Mouse (Mus musculus) left cerebral cortex, adult 8-10 months (tissue): Measurements from ENCODE around the gene Ap1g2. TPM values are rescaled to one million over a fixed set of nuclear protein-coding genes. Genes with fewer than 3 reads are reported as not detected.
A peak's percentile ranks its signal among the peaks of the same experiment; 100 is the strongest.

Source experiments
- DNase-seq, 2 experiments: peaks; one replicate each; pipeline ENCODE4 v3.0.0; 2022; ENCODE audit warnings: low spot score in 2 of 2
- total RNA-seq, 4 experiments: library from RNA; stranded (reverse); gene quantifications; 2 replicates each; pipeline ENCODE4 v1.2.4; 2022

The Ap1g2 gene
- 10 to 100 TPM in 3 of 4 experiments, 1 to 10 TPM in 1; 9.1 to 12.7 (median 12.1) TPM for total RNA-seq

- DNase-seq = peak in 1 of 2 experiments; percentile 85
Observed at GRCm38 (mm10) chr14:55105836-55106809, at the start of gene Ap1g2. TSS of gene Ap1g2 (minus strand) at chr14:55106593.

DNA sequence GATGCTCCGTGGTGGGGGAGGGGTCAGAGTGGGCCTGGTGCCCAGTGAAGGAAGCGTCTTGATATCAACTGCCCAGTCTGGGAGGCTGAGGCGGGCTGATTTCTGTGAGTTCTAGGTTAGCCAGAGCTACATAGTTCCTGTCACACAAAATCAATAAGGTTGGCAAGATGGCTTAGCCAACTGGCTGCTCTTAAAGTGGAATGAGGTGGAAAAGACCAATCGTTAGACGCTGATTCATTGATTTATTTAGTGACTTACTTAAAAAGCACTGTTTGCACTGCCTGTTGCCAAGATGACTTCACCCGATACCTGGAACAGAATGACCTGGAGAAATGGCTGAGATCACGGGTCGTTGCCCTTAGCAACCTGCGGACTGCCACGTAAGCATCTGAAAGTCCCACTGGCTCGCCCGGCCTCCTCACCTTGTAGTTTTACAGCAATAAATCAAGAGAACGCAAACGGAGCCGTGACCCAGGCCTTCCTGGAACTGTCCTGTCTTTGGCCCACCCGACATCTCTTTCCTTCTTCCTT lies 46.6 kb upstream of the Ap1g2 start:
- no peak for DNase-seq

DNA sequence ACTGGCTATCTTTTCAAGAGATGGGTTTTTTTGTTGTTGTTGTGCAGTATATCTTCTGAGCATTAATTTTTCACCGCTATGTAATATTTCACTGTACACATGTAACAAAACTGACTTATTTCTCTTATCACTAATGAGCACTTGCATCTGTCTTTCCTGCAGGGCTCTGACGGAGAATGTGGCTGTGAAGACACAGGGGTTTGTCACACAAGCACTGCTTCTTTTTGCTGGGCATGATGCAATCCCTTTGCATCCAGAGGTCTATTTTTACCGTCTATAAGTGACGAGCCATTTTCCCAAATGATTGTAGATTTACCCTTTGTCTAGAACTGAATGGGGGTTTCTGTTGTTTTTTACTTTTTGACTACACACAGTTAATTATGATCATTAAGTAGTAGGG lies 45.8 kb upstream of the Ap1g2 start:
- DNase-seq = no peak

- no peak for DNase-seq
Observed at GRCm38 (mm10) chr14:55150985-55151384, 44.6 kb upstream of the Ap1g2 start.

- DNase-seq = no peak
Observed at GRCm38 (mm10) chr14:55149041-55149440, 42.6 kb upstream of the Ap1g2 start.

DNA sequence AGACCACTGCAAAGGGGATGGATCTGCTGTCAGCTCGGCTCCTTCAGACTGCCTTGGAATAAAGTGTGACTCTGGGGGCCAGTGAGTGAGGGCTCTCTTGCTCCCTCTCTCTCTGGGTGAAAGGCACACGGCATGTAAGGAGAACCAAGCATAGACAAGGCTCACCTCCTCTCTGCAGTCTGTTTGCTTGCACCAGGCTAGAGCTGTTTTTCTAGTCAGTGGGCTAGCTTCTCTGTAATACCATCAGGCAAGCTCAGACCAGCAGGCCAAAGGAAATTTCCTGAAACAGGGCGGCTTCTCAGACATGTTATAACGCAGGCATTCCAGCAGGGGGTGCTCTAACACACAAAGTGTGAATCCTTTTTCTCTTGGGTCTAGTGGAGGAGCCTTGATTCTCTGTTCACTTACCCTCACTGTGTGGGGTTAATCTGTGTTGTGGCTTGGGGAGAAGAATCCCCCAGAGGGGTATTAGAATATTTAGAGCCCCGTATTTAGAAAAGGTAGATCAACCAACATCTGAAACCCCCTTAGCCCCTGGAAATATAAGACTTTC lies 42.0 kb upstream of the Ap1g2 start:
- no peak for DNase-seq

- no peak for DNase-seq
Observed at GRCm38 (mm10) chr14:55146829-55147401, 40.5 kb upstream of the Ap1g2 start.

DNA sequence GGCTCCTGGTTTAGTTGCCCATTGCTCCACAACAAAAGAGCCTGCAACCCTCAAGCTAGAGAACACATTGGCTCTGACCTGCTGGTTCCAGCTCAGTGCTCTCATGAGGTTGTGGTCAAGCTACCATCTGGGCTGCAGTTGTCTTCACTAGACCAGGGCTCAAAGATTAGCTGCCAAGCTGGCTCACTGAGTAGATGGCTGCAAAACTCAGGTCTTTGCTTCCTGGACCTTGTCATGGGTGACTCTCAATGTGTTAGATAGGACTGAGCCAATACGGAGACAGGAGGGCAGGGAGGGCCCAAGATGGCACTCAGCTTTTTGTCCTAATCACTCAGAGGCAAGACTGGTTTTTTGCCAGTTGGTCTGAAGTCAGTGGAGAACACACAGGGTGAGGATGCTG lies 39.9 kb upstream of the Ap1g2 start:
- no peak for DNase-seq

DNA sequence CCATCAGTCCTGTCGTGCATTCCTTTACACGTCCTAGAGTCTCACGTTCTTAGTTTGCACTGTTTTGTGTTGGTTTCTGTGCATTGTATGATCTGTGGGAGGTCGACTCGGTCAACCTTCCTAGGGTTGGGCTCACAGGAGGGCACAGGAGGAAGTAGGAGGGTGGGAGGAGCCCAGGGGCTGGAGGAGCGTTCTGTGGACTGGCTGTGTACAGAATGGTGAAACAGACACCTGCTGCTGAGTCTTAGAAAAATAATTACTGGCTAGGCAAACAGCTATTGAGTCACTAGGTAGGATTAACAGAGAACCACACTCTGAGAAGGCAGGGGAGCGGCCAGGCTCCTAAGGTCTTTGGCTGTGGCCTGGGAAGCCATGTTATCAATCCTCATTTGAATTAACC lies 32.9 kb upstream of the Ap1g2 start:
- DNase-seq = no peak

DNA sequence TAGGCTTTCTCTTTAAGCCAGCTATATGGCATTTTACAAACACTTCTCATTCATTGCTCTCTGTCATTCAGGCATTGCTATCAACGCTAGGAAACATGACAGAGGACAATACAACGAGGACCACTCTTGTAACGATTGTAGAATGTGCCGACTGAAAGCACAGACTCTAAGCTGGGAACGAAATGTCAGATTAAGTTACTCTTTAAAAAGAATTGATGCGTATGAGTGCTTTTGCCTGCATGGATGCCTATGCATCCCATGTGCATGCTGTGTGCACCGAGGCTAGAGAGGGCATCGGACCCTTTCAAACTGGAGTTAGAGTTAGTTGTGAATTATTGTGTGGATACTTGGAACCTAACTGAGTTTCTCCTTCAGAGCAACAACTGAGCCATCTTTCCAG lies 29.3 kb upstream of the Ap1g2 start:
- no peak for DNase-seq

GRCm38 (mm10) chr14:55126521-55126920 lies 20.1 kb upstream of the Ap1g2 start:
- DNase-seq = peak in 1 of 2 experiments; percentile 42

- no peak for DNase-seq
Observed at GRCm38 (mm10) chr14:55125711-55126110, 19.3 kb upstream of the Ap1g2 start.

- DNase-seq = no peak
Observed at GRCm38 (mm10) chr14:55122359-55122758, 16.0 kb upstream of the Ap1g2 start.

DNA sequence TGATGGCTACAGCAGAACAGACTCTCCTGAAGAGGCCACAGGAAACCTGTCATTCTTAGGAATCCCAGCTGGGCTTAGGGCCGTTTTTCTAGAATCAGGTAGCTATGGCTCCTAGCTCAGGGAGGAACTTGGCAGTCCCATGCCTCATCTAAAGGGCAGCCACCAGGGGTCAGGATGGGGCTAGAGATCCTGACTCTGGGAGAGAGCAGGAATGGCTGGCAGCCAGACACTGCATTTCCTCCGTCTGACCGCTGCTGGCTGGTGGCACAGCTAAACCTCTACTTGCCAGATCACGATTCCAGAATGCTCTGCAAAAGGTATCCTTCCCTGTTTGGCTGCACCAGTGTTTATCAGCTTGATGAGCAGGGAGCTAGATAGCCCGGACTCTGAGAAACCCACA lies 15.6 kb upstream of the Ap1g2 start:
- DNase-seq = peak in 1 of 2 experiments; percentile 36

DNA sequence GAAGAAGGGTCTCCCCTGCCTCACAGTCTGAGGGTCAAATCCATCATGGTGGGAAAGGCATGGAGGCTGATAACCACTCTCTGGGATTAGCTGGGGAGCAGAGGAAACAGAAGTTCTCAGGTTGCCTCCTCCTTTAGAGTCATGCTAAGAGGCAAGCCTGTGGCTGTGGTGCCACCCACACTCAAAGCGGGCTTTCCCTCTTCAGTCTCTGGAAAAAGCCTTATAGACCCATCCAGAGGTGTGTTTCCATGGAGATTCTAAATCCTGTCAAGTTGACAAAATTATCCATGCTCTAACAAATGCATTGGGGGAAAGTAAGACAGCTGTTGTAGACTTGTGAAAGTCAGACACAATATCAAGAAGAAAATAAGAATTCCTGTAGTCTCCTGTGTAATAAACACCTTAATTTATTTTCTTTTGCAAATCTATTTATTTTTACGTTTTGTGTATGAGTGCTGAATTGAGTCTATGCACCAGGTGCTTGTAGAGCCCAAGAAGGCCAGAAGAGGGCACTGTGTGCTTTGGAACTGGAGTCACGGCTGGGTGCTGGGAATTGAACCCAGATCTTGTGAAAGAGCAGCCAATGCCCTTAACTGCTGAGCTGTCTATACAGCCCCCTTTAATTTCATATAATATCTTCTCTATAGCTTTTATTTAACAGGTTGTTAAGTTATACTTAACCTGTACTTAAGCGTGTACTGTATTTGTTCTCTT lies 13.2 kb upstream of the Ap1g2 start:
- DNase-seq = peak in 1 of 2 experiments; percentile 45

DNA sequence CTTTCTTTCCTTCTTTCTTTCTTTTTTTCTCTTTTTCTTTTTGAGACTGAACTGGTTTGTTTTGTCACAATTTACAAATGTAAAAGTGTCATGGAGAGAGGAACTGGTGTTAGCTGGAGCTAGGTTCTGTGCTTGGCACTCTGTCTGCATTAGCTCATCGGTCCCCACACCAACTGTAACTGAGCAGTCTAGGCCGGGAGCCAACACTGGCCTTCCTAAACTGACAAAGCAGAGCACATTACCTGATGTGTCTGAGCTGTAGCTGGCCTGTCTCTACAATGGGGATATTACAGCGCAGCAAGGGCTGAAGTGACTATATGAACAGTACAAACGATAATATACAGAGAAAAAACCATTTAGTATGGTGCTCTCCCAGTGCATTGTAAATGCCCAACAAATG lies 12.5 kb upstream of the Ap1g2 start:
- peak in 1 of 2 experiments; percentile 59 for DNase-seq

DNA sequence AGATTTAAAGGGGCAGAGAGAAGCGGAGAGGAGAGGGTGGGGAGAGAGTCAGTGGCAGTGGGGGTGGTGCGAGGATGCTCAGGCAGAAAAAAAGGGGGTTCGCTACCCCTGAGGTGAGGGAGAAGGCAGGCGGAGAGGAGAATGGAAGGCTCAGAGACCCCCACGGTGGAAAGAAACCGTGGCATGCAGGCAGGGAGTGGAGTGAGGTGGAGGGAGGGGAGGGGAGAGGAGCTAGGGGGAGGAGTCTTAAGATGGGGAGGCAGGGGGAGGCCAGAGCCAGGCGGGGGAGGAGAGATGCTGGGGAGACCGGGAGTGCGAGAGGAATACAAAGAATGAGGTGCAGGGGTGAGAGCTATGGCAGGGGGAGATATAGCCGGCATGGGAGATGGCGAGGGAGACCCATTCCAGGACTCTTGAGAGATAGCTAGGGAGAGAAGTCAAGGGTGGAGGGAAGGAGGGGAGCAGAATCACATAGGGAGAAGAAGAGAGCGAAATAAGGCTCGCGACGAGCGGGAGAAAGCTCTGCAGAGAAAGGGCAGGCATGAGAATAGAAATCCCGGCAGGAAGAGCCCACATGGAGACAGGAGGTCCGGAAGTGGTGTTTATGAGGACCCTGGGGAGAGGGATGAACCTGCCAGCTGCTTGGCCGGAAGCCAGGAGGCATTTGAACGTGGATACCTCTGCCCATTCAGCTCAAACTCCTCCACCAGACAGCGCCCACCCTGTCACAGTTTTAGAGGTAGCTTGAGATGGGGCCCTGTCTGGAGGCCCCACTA lies 10.2 kb upstream of the Ap1g2 start, which contains the start of gene Jph4:
Gene Jph4, minus strand, starts transcription at position 511 of the 776 bp plus-strand sequence.
- peak in 1 of 2 experiments; percentile 69 for DNase-seq

- DNase-seq = no peak
Observed at GRCm38 (mm10) chr14:55115846-55116245, 9.5 kb upstream of the Ap1g2 start.

DNA sequence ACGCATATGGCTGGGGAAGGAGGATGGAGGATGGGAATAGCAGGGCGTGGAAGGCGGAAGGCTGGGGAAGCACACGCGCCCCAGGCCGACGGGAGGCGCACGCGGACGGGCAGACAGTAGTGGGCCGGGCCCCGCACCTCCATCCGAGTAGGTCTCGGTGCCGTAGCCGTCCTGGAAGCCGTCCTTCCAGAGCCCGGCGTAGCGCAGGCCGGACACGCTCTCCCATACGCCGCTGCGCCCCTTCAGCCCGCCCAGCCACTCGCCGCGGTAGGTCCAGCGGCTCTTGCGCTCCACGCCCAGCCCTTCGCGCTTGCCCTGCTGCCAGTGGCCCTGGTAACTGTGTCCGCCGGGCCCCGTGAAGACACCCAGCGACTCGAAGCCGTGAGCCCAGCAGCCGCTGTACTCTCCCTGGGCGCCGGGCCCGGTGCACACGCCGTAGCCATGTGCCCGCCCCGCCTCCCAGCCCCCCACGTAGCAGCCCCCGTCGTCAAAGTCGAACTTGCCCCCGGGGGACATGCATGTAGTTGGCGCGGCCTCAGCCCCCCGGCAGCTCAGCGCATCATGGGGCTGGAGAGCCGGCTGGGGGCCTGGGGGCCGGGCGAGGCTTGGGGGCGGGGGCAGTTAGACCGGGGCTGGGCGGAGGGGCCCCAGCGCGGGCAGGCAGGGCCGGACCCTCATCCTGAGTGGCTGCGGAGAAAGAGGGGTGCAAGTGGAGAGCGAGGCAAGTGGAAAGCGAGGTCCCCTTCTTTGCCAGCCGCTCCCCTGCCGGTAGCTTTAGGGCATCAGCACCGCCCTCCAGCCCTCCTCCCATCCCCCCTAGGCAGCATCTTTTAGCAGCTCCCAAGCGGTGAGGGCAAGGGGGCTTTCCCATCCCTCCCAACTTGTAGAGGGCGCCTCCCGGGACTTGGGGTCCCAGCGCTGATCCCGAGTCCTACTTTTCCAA lies 8.6 kb upstream of the Ap1g2 start:
- peak in 1 of 2 experiments; percentile 68 for DNase-seq
